Mouse (Mus musculus): ENCODE results near the gene Dpep2nb.

Dpep2nb gene

DNA sequence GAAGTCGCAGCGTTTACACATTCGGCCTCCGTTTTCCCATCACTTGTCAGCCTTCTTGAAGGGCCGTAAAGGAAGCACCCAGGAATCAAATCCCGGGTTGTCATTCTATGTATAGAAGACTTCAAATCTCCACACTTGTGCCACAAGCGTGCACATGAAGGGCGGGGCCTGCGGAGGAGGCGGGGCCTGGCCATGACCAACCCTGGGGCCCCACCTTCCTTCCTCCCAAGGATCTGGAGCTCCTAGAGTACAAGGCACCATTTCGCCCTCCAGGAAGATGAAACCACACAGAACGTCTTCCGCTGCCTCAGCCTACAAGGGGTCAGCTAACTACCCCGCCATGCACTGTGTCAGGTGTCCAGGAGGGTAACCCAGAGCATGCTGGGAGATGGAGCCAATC is 44.7 kb downstream of the Dpep2nb start:
- no peak for DNase-seq (ENCODE audit: low read depth)

DNA sequence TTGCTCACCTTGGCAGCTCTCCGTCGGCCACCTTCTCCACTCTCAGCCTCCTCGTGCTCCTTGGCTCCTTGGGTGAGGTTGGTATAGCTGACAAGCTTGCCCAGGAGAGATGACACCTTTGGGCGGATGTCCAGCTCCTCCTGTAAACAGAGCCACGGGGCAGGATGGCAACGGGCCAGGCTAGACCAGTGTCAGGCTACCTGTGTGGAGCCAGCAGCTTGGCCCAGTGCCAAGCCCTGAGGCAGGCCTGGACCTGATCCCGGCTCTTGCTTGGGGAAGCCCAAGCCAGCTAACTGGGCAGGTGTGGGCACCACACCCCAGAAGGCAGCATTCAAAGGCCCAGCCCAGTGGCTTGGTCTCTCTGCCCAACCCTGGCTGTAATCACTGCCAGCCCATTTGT is 46.4 kb downstream of the Dpep2nb start:
- no peak for DNase-seq (ENCODE audit: low read depth)

DNA sequence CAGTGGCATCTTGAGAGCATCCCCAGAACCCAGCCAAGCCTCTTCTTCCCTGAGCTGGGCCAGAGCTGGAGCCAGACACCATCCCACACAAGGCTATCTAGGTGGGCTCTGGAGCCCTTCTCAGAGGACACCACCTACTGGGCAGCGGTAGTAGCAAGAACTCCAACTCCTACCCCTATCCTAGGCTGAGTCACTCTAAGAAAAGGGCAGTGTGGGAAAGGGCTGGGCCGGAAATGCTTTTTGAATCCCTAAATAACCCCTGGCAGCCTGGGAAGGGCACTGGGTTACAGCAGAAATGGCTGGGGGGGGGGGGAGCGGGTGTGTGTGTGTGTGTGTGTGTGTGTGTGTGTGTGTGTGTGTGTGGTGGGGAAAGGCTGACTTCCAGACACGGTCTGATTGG is 48.0 kb downstream of the Dpep2nb start:
- no peak for DNase-seq (ENCODE audit: low read depth)

DNA sequence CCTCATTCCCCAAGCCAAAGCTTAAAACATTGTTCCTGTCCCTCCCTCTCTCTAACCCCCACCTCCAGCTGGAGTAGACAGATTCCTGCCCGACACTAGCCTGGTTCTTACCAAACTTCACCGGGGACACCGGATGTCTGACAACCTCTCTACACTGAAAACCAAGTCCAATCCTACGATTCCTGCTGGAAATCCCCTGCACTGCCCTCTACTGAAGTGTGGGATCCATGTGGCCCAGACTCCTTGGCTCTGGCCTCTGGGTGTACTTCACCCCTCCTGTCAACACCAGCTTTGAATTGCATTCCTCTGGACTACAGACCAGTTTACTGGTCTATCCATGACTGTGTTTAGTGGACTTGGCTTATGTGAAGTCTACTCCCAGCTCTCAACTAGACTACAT is 49.2 kb downstream of the Dpep2nb start:
- DNase-seq (ENCODE audit: low read depth), result no peak

DNA sequence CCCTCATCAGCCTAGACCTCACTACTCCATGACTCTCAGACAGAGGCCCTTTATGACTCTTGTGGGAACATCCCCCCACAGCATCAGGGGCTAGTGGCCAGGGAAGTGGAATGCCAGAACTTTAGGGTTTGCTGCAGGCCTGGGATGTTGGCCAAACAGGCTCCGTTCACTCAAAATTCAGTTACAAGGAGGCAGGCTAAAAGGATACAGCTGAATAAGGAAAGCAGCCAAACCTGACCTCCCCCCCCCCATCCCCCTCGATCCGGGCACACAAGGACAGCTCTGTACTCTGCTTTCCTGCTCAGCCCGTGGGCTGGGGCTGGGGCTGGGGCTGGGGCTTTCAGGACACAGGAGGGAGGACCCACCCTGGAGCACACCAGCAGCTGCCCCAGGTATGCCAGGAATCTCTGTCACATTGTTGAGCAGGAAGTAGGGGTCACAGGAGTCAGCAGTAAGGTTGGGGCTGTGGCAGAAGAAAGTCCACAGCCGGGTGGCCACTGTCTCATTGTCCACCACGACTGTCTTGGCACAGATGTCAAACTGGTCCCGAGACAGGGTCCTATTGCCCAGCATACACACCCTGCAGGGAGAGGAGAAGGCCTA is 54.6 kb downstream of the Dpep2nb start:
- DNase-seq (ENCODE audit: low read depth), result no peak

DNA sequence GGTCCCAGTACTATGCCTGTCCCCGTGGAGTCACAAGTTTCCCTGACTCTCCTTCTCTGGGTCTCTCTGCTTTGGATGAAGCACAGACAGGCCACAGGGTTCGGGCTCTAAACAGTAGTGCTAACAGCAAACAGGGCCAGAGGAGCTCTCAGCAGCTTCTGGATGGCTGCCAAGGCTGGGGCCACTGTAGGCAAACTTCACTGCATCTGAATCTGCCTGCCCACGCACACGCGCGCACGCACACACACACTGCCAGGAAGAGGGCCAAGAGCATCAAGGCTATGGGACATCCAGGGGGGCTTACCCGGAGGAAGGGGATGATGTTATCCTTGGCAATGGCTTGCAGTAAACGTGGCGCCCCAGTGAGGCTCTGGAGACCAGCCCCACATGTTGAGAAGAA is 56.4 kb downstream of the Dpep2nb start:
- DNase-seq (ENCODE audit: low read depth), result no peak
